Mouse (Mus musculus) thymus, postnatal 14 days (tissue): Measurements from ENCODE around the gene Pdzd3.

Source experiments
- DNase-seq: peaks from one replicate; pipeline ENCODE4 v3.0.0; 2021

Gene Pdzd3

GRCm38 (mm10) chr9:44199166-44199565 is 52.1 kb downstream of the Pdzd3 start:
- no peak for DNase-seq
